Mouse (Mus musculus) liver, postnatal 0 days (tissue): ENCODE results near the gene Tuba1c.

Source experiments
- CTCF ChIP-seq: sonication (generic); IDR thresholded peaks from 2 replicates; pipeline ENCODE4 v1.5.1; 2016; ENCODE audit warnings: antibody characterized with exemption, low read depth
- EP300 ChIP-seq: IDR thresholded peaks from 2 replicates; pipeline ENCODE4 v1.6.1; 2016; ENCODE audit warnings: antibody characterized with exemption, low read depth, mild to moderate bottlenecking

GRCm38 (mm10) chr15:99030585-99031387 is 1.1 kb downstream of the Tuba1c start:
- TF ChIP-seq EP300 (no peak), CTCF (no peak)
